Mouse (Mus musculus) kidney, adult 2 months (tissue): Measurements from ENCODE around the gene Gpc6. TPM values are rescaled to one million over a fixed set of nuclear protein-coding genes. Genes with fewer than 3 reads are reported as not detected.

Source experiments
- DNase-seq: peaks from one replicate; pipeline ENCODE4 v3.0.0; 2021
- H3K27ac ChIP-seq: fragments of 200-500 bp; 2 replicates; pipeline ENCODE4 v1.5.1; 2012; ENCODE audit warnings: low read depth, low read length, control low read depth, inconsistent platforms; ENCODE audit not compliant: insufficient read depth
- H3K27me3 ChIP-seq: fragments of 200-500 bp; replicated peaks from 2 replicates; pipeline ENCODE4 v1.6.1; 2012; ENCODE audit warnings: mild to moderate bottlenecking, moderate library complexity, low read length, inconsistent platforms; ENCODE audit not compliant: control insufficient read depth, insufficient read depth
- H3K36me3 ChIP-seq: fragments of 200-500 bp; 2 replicates; pipeline ENCODE4 v1.6.1; 2012; ENCODE audit warnings: mild to moderate bottlenecking, moderate library complexity, low read length, inconsistent platforms; ENCODE audit not compliant: control insufficient read depth, insufficient read depth
- H3K4me1 ChIP-seq: fragments of 200-500 bp; 2 replicates; pipeline ENCODE4 v1.6.1; 2011; ENCODE audit warnings: low read length; ENCODE audit not compliant: control insufficient read depth, insufficient read depth
- H3K4me3 ChIP-seq: fragments of 200-500 bp; 2 replicates; pipeline ENCODE4 v1.5.1; 2011; ENCODE audit warnings: mild to moderate bottlenecking, low read depth, low read length, control low read depth; ENCODE audit not compliant: insufficient read depth
- CTCF ChIP-seq: fragments of 200-500 bp; conservative IDR thresholded peaks from 2 replicates; pipeline ENCODE4 v1.5.1; 2011; ENCODE audit warnings: low read depth, mild to moderate bottlenecking, control low read depth, low read length, moderate library complexity, mixed read lengths; ENCODE audit not compliant: insufficient read depth, insufficient read length
- POLR2A ChIP-seq: fragments of 200-500 bp; IDR thresholded peaks from one replicate; pipeline ENCODE4 v1.6.1; 2011; ENCODE audit warnings: low read depth, low read length, control low read depth
- WGBS: fragments of 180-500 bp; shearing (Covaris S2); methylation state at CpG from one replicate; pipeline ENCODE4 v1.1.7; 2018; 5-methylcytosine and 5-hydroxymethylcytosine counted together
- polyA plus RNA-seq: library from polyadenylated mRNA; depleted of rRNA; stranded (reverse); fragments of >200 nt; gene quantifications from 2 replicates; pipeline ENCODE4 v1.2.3, GENCODE M21; 2012

Gpc6 gene
- polyA plus RNA-seq, 1 experiment = 3.4 TPM

- WGBS = 63% methylated on average over 5 of the region's 5 CpGs
- no peaks in the 10 kb centered on the region for H3K4me1 ChIP-seq
- no peaks in the 10 kb centered on the region for H3K27me3 ChIP-seq
- H3K4me3 ChIP-seq = no peak overlapping the region
- no peak for TF ChIP-seq POLR2A
- no peak for TF ChIP-seq CTCF
- no peak overlapping the region for H3K27ac ChIP-seq
- no peak for DNase-seq
- no peaks in the 10 kb centered on the region for H3K36me3 ChIP-seq
Measured at GRCm38 (mm10) chr14:116947939-116948591, 22.9 kb downstream of the Gpc6 start.

GRCm38 (mm10) chr14:116957154-116957553 lies 32.0 kb downstream of the Gpc6 start:
- DNase-seq = no peak
- TF ChIP-seq CTCF (no peak), POLR2A (no peak)
- H3K4me3 ChIP-seq = no peak overlapping the region
- no peaks in the 10 kb centered on the region for H3K27me3 ChIP-seq
- no peaks in the 10 kb centered on the region for H3K4me1 ChIP-seq
- H3K36me3 ChIP-seq = no peaks in the 10 kb centered on the region
- H3K27ac ChIP-seq = no peak overlapping the region

- 73% methylated on average over 6 of the region's 6 CpGs for WGBS
- Histone ChIP-seq H3K27ac (no peak overlapping the region), H3K4me3 (no peak overlapping the region), H3K4me1 (no peaks in the 10 kb centered on the region), H3K27me3 (no peaks in the 10 kb centered on the region), H3K36me3 (no peaks in the 10 kb centered on the region)
- no peak for TF ChIP-seq POLR2A
- no peak for TF ChIP-seq CTCF
- no peak for DNase-seq
Measured at GRCm38 (mm10) chr14:116964837-116965236, 39.7 kb downstream of the Gpc6 start.

GRCm38 (mm10) chr14:116974708-116975107 lies 49.6 kb downstream of the Gpc6 start:
- no peaks in the 10 kb centered on the region for H3K27me3 ChIP-seq
- DNase-seq = no peak
- H3K4me1 ChIP-seq = no peaks in the 10 kb centered on the region
- no peak for TF ChIP-seq CTCF
- H3K36me3 ChIP-seq = no peaks in the 10 kb centered on the region
- no peak overlapping the region for H3K27ac ChIP-seq
- 86% methylated on average over 3 of the region's 3 CpGs for WGBS
- H3K4me3 ChIP-seq = no peak overlapping the region

GRCm38 (mm10) chr14:116975224-116975623 lies 50.1 kb downstream of the Gpc6 start:
- H3K27ac ChIP-seq = no peak overlapping the region
- no peaks in the 10 kb centered on the region for H3K4me1 ChIP-seq
- no peaks in the 10 kb centered on the region for H3K27me3 ChIP-seq
- TF ChIP-seq CTCF (no peak), POLR2A (no peak)
- DNase-seq = no peak
- H3K4me3 ChIP-seq = no peak overlapping the region
- WGBS = 34% methylated on average over 4 of the region's 4 CpGs
- H3K36me3 ChIP-seq = no peaks in the 10 kb centered on the region

GRCm38 (mm10) chr14:116977259-116977658 lies 52.1 kb downstream of the Gpc6 start:
- Histone ChIP-seq H3K4me1 (no peaks in the 10 kb centered on the region), H3K27me3 (no peaks in the 10 kb centered on the region), H3K36me3 (no peaks in the 10 kb centered on the region), H3K4me3 (no peak overlapping the region), H3K27ac (no peak overlapping the region)
- WGBS = 78% methylated on average over 2 of the region's 2 CpGs
- DNase-seq = no peak
- TF ChIP-seq CTCF (no peak), POLR2A (no peak)

GRCm38 (mm10) chr14:116979714-116980382 lies 54.7 kb downstream of the Gpc6 start:
- no peaks in the 10 kb centered on the region for H3K36me3 ChIP-seq
- H3K27ac ChIP-seq = 0 out of 2 replicates have a peak overlapping the region, but pooled peaks have one; percentile 9
- no peak for DNase-seq
- H3K4me1 ChIP-seq = no peaks in the 10 kb centered on the region
- no peaks in the 10 kb centered on the region for H3K27me3 ChIP-seq
- WGBS = 77% methylated on average over 10 of the region's 10 CpGs
- TF ChIP-seq POLR2A = no peak
- TF ChIP-seq CTCF = no peak
- peak overlapping the region; percentile 31; the same call in 1 of the 2 replicates for H3K4me3 ChIP-seq
